Mouse (Mus musculus): ENCODE measurements around the gene Foxn3. TPM values are rescaled to one million over a fixed set of nuclear protein-coding genes. Genes with fewer than 3 reads are reported as not detected.
A peak's percentile ranks its signal among the peaks of the same experiment; 100 is the strongest.

The Foxn3 gene
- polyA plus RNA-seq, 1 experiment from 2014 or later = 88.9 TPM

GRCm38 (mm10) chr12:99234346-99234745 is 329.0 kb downstream of the Foxn3 start:
- WGBS = 79% methylated on average over 6 of the region's 6 CpGs
- H3K4me1 ChIP-seq = peaks cover 61% of the 10 kb centered on the region
- H3K27ac ChIP-seq = no peak overlapping the region
- H3K4me2 ChIP-seq (replicated peaks) = no peak overlapping the region
- no peak for ATAC-seq (ENCODE audit: low FRiP score, low read depth)
- no peak overlapping the region for H3K9ac ChIP-seq
- H3K4me3 ChIP-seq = no peak overlapping the region
- H3K36me3 ChIP-seq = no peaks in the 10 kb centered on the region
- H3K9me3 ChIP-seq = no peaks in the 10 kb centered on the region
- H3K27me3 ChIP-seq (replicated peaks) = no peaks in the 10 kb centered on the region

GRCm38 (mm10) chr12:99233386-99233785 is 330.0 kb downstream of the Foxn3 start:
- Histone ChIP-seq H3K27ac (no peak overlapping the region), H3K9ac (no peak overlapping the region), H3K9me3 (no peaks in the 10 kb centered on the region), H3K27me3 (replicated peaks) (no peaks in the 10 kb centered on the region), H3K36me3 (no peaks in the 10 kb centered on the region), H3K4me3 (no peak overlapping the region), H3K4me2 (replicated peaks) (no peak overlapping the region), H3K4me1 (peaks cover 65% of the 10 kb centered on the region)
- no peak for ATAC-seq (ENCODE audit: low FRiP score, low read depth)
- 75% methylated on average over 2 of the region's 2 CpGs for WGBS

GRCm38 (mm10) chr12:99232478-99232877 is 330.9 kb downstream of the Foxn3 start:
- H3K9ac ChIP-seq = no peak overlapping the region
- H3K4me1 ChIP-seq = peaks cover 73% of the 10 kb centered on the region
- no peaks in the 10 kb centered on the region for H3K9me3 ChIP-seq
- H3K27me3 ChIP-seq (replicated peaks) = no peaks in the 10 kb centered on the region
- WGBS = 67% methylated on average over 9 of the region's 9 CpGs
- H3K4me3 ChIP-seq = no peak overlapping the region
- H3K4me2 ChIP-seq (replicated peaks) = no peak overlapping the region
- H3K27ac ChIP-seq = no peak overlapping the region
- H3K36me3 ChIP-seq = no peaks in the 10 kb centered on the region
- ATAC-seq (ENCODE audit: low FRiP score, low read depth) = no peak

- WGBS = 66% methylated on average over 6 of the region's 6 CpGs
- Histone ChIP-seq H3K4me1 (peaks cover 78% of the 10 kb centered on the region), H3K27ac (no peak overlapping the region)
Measured at GRCm38 (mm10) chr12:99231321-99231720, 332.1 kb downstream of the Foxn3 start.

GRCm38 (mm10) chr12:99230783-99231048 is 332.7 kb downstream of the Foxn3 start:
- Histone ChIP-seq H3K9ac (no peak overlapping the region), H3K36me3 (no peaks in the 10 kb centered on the region), H3K4me2 (replicated peaks) (peak overlapping the region; percentile 42), H3K4me3 (no peak overlapping the region), H3K4me1 (peaks cover 75% of the 10 kb centered on the region), H3K9me3 (no peaks in the 10 kb centered on the region), H3K27me3 (replicated peaks) (no peaks in the 10 kb centered on the region), H3K27ac (peak overlapping the region; percentile 33; the same call in 1 of the 2 replicates)
- WGBS = 26% methylated on average over 5 of the region's 5 CpGs
- ATAC-seq (ENCODE audit: low FRiP score, low read depth) = peak; percentile 31; the same call in 1 of the 2 replicates

More at GRCm38 (mm10) chr12:99231321-99231720, 332.1 kb downstream of the Foxn3 start:
- Histone ChIP-seq H3K27me3 (replicated peaks) (no peaks in the 10 kb centered on the region), H3K36me3 (no peaks in the 10 kb centered on the region), H3K4me3 (no peak overlapping the region), H3K4me2 (replicated peaks) (no peak overlapping the region), H3K9ac (no peak overlapping the region), H3K9me3 (no peaks in the 10 kb centered on the region)
- no peak for ATAC-seq (ENCODE audit: low FRiP score, low read depth)

GRCm38 (mm10) chr12:99229973-99230782 is 333.2 kb downstream of the Foxn3 start:
- H3K36me3 ChIP-seq = no peaks in the 10 kb centered on the region
- WGBS = 17% methylated on average over 17 of the region's 17 CpGs

GRCm38 (mm10) chr12:99227313-99227952 is 335.9 kb downstream of the Foxn3 start:
- no peaks in the 10 kb centered on the region for H3K9me3 ChIP-seq
- peaks cover 82% of the 10 kb centered on the region for H3K4me1 ChIP-seq
- H3K36me3 ChIP-seq = no peaks in the 10 kb centered on the region
- WGBS = 82% methylated on average over 6 of the region's 6 CpGs
- H3K27me3 ChIP-seq (replicated peaks) = no peaks in the 10 kb centered on the region
- no peak overlapping the region for H3K4me2 ChIP-seq (replicated peaks)
- no peak for ATAC-seq (ENCODE audit: low FRiP score, low read depth)
- H3K4me3 ChIP-seq = no peak overlapping the region
- no peak overlapping the region for H3K27ac ChIP-seq
- no peak overlapping the region for H3K9ac ChIP-seq

More at GRCm38 (mm10) chr12:99229973-99230782, 333.2 kb downstream of the Foxn3 start:
- Histone ChIP-seq H3K9ac (no peak overlapping the region), H3K4me1 (peaks cover 75% of the 10 kb centered on the region), H3K27me3 (replicated peaks) (no peaks in the 10 kb centered on the region), H3K4me3 (no peak overlapping the region), H3K9me3 (no peaks in the 10 kb centered on the region), H3K4me2 (replicated peaks) (peak overlapping the region; percentile 42), H3K27ac (peak overlapping the region; percentile 33; the same call in 1 of the 2 replicates)
- ATAC-seq (ENCODE audit: low FRiP score, low read depth) = peak; percentile 76

GRCm38 (mm10) chr12:99224863-99225603 is 338.3 kb downstream of the Foxn3 start:
- no peaks in the 10 kb centered on the region for H3K9me3 ChIP-seq
- peaks cover 87% of the 10 kb centered on the region for H3K4me1 ChIP-seq
- H3K36me3 ChIP-seq = no peaks in the 10 kb centered on the region
- ATAC-seq (ENCODE audit: low FRiP score, low read depth) = no peak
- 63% methylated on average over 13 of the region's 13 CpGs for whole genome bisulfite sequencing
- H3K4me2 ChIP-seq (replicated peaks) = no peak overlapping the region
- H3K27ac ChIP-seq = no peak overlapping the region
- no peaks in the 10 kb centered on the region for H3K27me3 ChIP-seq (replicated peaks)
- no peak overlapping the region for H3K4me3 ChIP-seq
- no peak overlapping the region for H3K9ac ChIP-seq

- H3K36me3 ChIP-seq = no peaks in the 10 kb centered on the region
- peak overlapping the region; percentile 5; the same call in 1 of the 2 replicates for H3K4me2 ChIP-seq (replicated peaks)
- H3K9me3 ChIP-seq = no peaks in the 10 kb centered on the region
- ATAC-seq (ENCODE audit: low FRiP score, low read depth) = no peak
- WGBS = 25% methylated on average over 15 of the region's 15 CpGs
- no peaks in the 10 kb centered on the region for H3K27me3 ChIP-seq (replicated peaks)
- H3K9ac ChIP-seq = no peak overlapping the region
- H3K4me1 ChIP-seq = peaks cover 77% of the 10 kb centered on the region
- H3K4me3 ChIP-seq = no peak overlapping the region
- peak overlapping the region; percentile 28; the same call in 1 of the 2 replicates for H3K27ac ChIP-seq
Measured at GRCm38 (mm10) chr12:99221087-99221846, 342.1 kb downstream of the Foxn3 start.

- Histone ChIP-seq H3K9ac (no peak overlapping the region), H3K36me3 (no peaks in the 10 kb centered on the region), H3K4me1 (peaks cover 80% of the 10 kb centered on the region), H3K27me3 (replicated peaks) (no peaks in the 10 kb centered on the region), H3K4me3 (no peak overlapping the region), H3K4me2 (replicated peaks) (peak overlapping the region; percentile 31), H3K27ac (no peak overlapping the region), H3K9me3 (no peaks in the 10 kb centered on the region)
- peak; percentile 83 for ATAC-seq (ENCODE audit: low FRiP score, low read depth)
- WGBS = 14% methylated on average over 8 of the region's 8 CpGs
Measured at GRCm38 (mm10) chr12:99220333-99220732, 343.0 kb downstream of the Foxn3 start.

GRCm38 (mm10) chr12:99219812-99220211 is 343.6 kb downstream of the Foxn3 start:
- no peak for ATAC-seq (ENCODE audit: low FRiP score, low read depth)
- no peak overlapping the region for H3K4me3 ChIP-seq
- no peaks in the 10 kb centered on the region for H3K9me3 ChIP-seq
- peaks cover 82% of the 10 kb centered on the region for H3K4me1 ChIP-seq
- WGBS = 37% methylated on average over 5 of the region's 5 CpGs
- H3K9ac ChIP-seq = no peak overlapping the region
- H3K4me2 ChIP-seq (replicated peaks) = peak overlapping the region; percentile 31; the same call in 1 of the 2 replicates
- no peaks in the 10 kb centered on the region for H3K27me3 ChIP-seq (replicated peaks)
- no peak overlapping the region for H3K27ac ChIP-seq
- H3K36me3 ChIP-seq = no peaks in the 10 kb centered on the region
